Mouse (Mus musculus): ENCODE data around the gene Cdc42ep4. TPM values are rescaled to one million over a fixed set of nuclear protein-coding genes. Genes with fewer than 3 reads are reported as not detected.

Gene Cdc42ep4
- polyA plus RNA-seq, 1 experiment from 2014 or later = 26.1 TPM

DNA sequence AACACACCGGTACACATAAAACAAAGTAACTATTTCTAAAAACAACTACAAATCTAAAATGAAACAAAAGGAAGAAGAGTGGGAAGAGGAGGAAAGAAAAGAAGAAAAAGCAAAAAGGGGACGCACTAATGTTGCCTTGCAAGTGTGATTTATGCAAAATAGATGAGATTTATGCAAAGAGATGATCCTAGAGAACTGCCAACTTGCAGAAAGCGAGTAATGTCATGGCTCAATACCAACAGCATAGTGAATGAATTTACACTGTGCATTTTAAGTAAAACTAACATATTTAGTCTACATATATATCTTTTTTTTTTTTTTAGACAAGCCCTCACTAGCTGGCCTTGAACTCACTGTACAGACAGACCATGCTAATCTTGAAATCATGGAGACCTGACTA is 23.1 kb upstream of the Cdc42ep4 start:
- WGBS = 90% methylated on average over 3 of the region's 3 CpGs
- Histone ChIP-seq H3K4me3 (no peak overlapping the region), H3K27me3 (replicated peaks) (no peaks in the 10 kb centered on the region), H3K4me1 (peaks cover 33% of the 10 kb centered on the region), H3K4me2 (no peak overlapping the region), H3K9ac (no peak overlapping the region), H3K9me3 (no peaks in the 10 kb centered on the region), H3K36me3 (no peaks in the 10 kb centered on the region), H3K27ac (replicated peaks) (no peak overlapping the region)
- no peak for ATAC-seq (ENCODE audit: extremely low read depth, insufficient number of reproducible peaks, low FRiP score, low TSS enrichment)

DNA sequence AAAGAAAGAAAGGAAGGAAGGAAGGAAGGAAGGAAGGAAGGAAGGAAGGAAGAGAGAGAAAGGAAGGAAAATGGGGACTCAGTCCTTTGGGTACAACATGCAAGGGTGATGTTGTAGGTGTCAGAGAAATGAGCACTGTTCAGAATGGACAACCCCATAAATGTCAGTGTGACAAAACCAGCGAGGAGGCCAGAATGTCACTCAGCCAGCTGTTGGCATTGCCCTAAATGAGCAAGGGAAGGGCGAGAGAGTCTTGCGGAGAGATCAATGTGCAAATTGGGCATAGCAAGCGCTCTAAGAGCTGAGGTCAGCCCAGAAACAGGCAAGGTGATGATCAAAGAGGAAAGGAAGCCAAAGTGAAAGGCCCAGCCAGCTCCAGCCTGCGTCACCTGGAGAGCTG is 21.5 kb upstream of the Cdc42ep4 start:
- no peak for ATAC-seq (ENCODE audit: extremely low read depth, insufficient number of reproducible peaks, low FRiP score, low TSS enrichment)
- 83% methylated on average over 5 of the region's 5 CpGs for WGBS
- Histone ChIP-seq H3K4me3 (no peak overlapping the region), H3K27ac (replicated peaks) (no peak overlapping the region), H3K36me3 (no peaks in the 10 kb centered on the region), H3K9me3 (no peaks in the 10 kb centered on the region), H3K4me2 (no peak overlapping the region), H3K27me3 (replicated peaks) (no peaks in the 10 kb centered on the region), H3K9ac (no peak overlapping the region), H3K4me1 (peaks cover 22% of the 10 kb centered on the region)

- H3K4me1 ChIP-seq = peaks cover 28% of the 10 kb centered on the region
- 83% methylated on average over 13 of the region's 13 CpGs for WGBS
- no peak overlapping the region for H3K4me3 ChIP-seq
- no peak overlapping the region for H3K4me2 ChIP-seq
- no peaks in the 10 kb centered on the region for H3K27me3 ChIP-seq (replicated peaks)
- H3K36me3 ChIP-seq = no peaks in the 10 kb centered on the region
- H3K9ac ChIP-seq = no peak overlapping the region
- H3K9me3 ChIP-seq = no peaks in the 10 kb centered on the region
- H3K27ac ChIP-seq (replicated peaks) = no peak overlapping the region
- no peak for ATAC-seq (ENCODE audit: extremely low read depth, insufficient number of reproducible peaks, low FRiP score, low TSS enrichment)
Observed at GRCm38 (mm10) chr11:113771187-113771586, 19.5 kb upstream of the Cdc42ep4 start.

GRCm38 (mm10) chr11:113768356-113768755 is 16.7 kb upstream of the Cdc42ep4 start:
- no peak for ATAC-seq (ENCODE audit: extremely low read depth, insufficient number of reproducible peaks, low FRiP score, low TSS enrichment)
- Histone ChIP-seq H3K4me1 (peaks cover 41% of the 10 kb centered on the region), H3K4me3 (no peak overlapping the region), H3K27ac (replicated peaks) (no peak overlapping the region), H3K27me3 (replicated peaks) (no peaks in the 10 kb centered on the region), H3K9me3 (no peaks in the 10 kb centered on the region), H3K36me3 (no peaks in the 10 kb centered on the region), H3K4me2 (no peak overlapping the region), H3K9ac (no peak overlapping the region)
- 67% methylated on average over 3 of the region's 3 CpGs for WGBS

DNA sequence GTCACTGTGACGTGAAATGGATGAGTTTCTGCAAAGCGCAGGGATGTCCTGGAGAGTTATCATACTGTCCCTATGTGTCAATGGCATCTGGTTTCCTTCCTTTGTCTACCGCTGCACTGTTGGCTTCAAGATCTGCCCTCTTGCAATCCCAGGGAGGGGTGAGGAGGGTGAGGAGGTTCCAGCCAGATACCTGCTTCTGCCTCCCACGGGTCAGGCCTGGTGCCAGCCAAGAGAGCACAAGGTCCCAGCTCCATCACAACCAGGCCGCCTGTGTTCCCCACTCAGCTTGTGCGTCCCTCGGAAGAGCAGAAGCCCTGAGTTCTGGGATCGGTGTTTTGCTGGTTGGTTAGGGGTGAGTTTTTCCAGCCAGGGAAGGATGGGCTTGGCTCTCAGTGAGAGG is 15.6 kb upstream of the Cdc42ep4 start:
- H3K36me3 ChIP-seq = no peaks in the 10 kb centered on the region
- peak overlapping the region; percentile 58 for H3K27ac ChIP-seq (replicated peaks)
- H3K4me3 ChIP-seq = no peak overlapping the region
- 37% methylated on average over 8 of the region's 8 CpGs for WGBS
- no peaks in the 10 kb centered on the region for H3K27me3 ChIP-seq (replicated peaks)
- H3K4me1 ChIP-seq = peaks cover 44% of the 10 kb centered on the region
- H3K9me3 ChIP-seq = no peaks in the 10 kb centered on the region
- H3K9ac ChIP-seq = no peak overlapping the region
- no peak for ATAC-seq (ENCODE audit: extremely low read depth, insufficient number of reproducible peaks, low FRiP score, low TSS enrichment)
- H3K4me2 ChIP-seq = no peak overlapping the region

- no peak; the same call in 1 of the 2 replicates for ATAC-seq (ENCODE audit: extremely low read depth, insufficient number of reproducible peaks, low FRiP score, low TSS enrichment)
- Histone ChIP-seq H3K9me3 (no peaks in the 10 kb centered on the region), H3K4me3 (no peak overlapping the region), H3K9ac (peak overlapping the region; percentile 50), H3K27me3 (replicated peaks) (no peaks in the 10 kb centered on the region), H3K36me3 (no peaks in the 10 kb centered on the region), H3K4me1 (peaks cover 41% of the 10 kb centered on the region), H3K27ac (replicated peaks) (peak overlapping the region; percentile 58), H3K4me2 (peak overlapping the region; percentile 16)
- WGBS = 11% methylated on average over 10 of the region's 10 CpGs
Observed at GRCm38 (mm10) chr11:113766284-113766985, 14.8 kb upstream of the Cdc42ep4 start.

GRCm38 (mm10) chr11:113764132-113764849 is 12.6 kb upstream of the Cdc42ep4 start:
- Histone ChIP-seq H3K27me3 (replicated peaks) (no peaks in the 10 kb centered on the region), H3K36me3 (no peaks in the 10 kb centered on the region), H3K4me1 (peaks cover 44% of the 10 kb centered on the region), H3K4me2 (no peak overlapping the region), H3K4me3 (no peak overlapping the region), H3K9me3 (no peaks in the 10 kb centered on the region), H3K27ac (replicated peaks) (no peak overlapping the region), H3K9ac (no peak overlapping the region)
- no peak for ATAC-seq (ENCODE audit: extremely low read depth, insufficient number of reproducible peaks, low FRiP score, low TSS enrichment)
- WGBS = 78% methylated on average over 6 of the region's 6 CpGs

GRCm38 (mm10) chr11:113763449-113763848 is 11.8 kb upstream of the Cdc42ep4 start:
- H3K4me3 ChIP-seq = no peak overlapping the region
- no peak overlapping the region for H3K9ac ChIP-seq
- no peak overlapping the region for H3K27ac ChIP-seq (replicated peaks)
- H3K27me3 ChIP-seq (replicated peaks) = no peaks in the 10 kb centered on the region
- H3K4me1 ChIP-seq = peaks cover 42% of the 10 kb centered on the region
- no peaks in the 10 kb centered on the region for H3K36me3 ChIP-seq
- 22% methylated on average over 5 of the region's 5 CpGs for WGBS
- ATAC-seq (ENCODE audit: extremely low read depth, insufficient number of reproducible peaks, low FRiP score, low TSS enrichment) = no peak
- H3K9me3 ChIP-seq = no peaks in the 10 kb centered on the region
- H3K4me2 ChIP-seq = peak overlapping the region; percentile 16; the same call in 1 of the 2 replicates

GRCm38 (mm10) chr11:113762136-113762797 is 10.6 kb upstream of the Cdc42ep4 start:
- no peaks in the 10 kb centered on the region for H3K27me3 ChIP-seq (replicated peaks)
- H3K9ac ChIP-seq = no peak overlapping the region
- WGBS = 70% methylated on average over 8 of the region's 8 CpGs
- no peak for ATAC-seq (ENCODE audit: extremely low read depth, insufficient number of reproducible peaks, low FRiP score, low TSS enrichment)
- no peak overlapping the region for H3K4me2 ChIP-seq
- H3K36me3 ChIP-seq = no peaks in the 10 kb centered on the region
- no peaks in the 10 kb centered on the region for H3K9me3 ChIP-seq
- no peak overlapping the region for H3K27ac ChIP-seq (replicated peaks)
- peaks cover 30% of the 10 kb centered on the region for H3K4me1 ChIP-seq
- no peak overlapping the region for H3K4me3 ChIP-seq

DNA sequence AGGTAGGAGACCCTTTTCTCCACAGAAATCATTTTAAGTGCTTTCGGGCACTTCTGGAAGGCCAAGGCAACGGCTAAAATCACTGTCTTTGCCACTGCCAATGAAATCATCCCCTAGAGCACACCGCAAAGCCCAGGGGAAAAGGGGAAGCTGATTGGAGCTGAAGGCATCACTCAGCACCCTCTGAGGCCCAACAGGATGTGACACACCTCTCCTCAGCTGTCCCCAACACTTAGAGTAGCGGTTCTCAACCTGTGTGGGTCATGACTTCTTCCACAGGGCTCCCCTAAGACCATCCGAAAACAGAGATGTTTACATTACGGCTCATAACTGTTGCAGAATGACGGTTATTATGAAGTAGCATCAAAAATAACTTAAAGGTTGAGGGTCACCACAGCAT is 10.0 kb upstream of the Cdc42ep4 start:
- H3K36me3 ChIP-seq = no peaks in the 10 kb centered on the region
- no peak; the same call in 1 of the 2 replicates for ATAC-seq (ENCODE audit: extremely low read depth, insufficient number of reproducible peaks, low FRiP score, low TSS enrichment)
- no peak overlapping the region for H3K9ac ChIP-seq
- WGBS = 58% methylated on average over 7 of the region's 7 CpGs
- H3K4me1 ChIP-seq = peaks cover 24% of the 10 kb centered on the region
- H3K4me3 ChIP-seq = no peak overlapping the region
- no peak overlapping the region for H3K4me2 ChIP-seq
- H3K27ac ChIP-seq (replicated peaks) = no peak overlapping the region
- H3K27me3 ChIP-seq (replicated peaks) = no peaks in the 10 kb centered on the region
- no peaks in the 10 kb centered on the region for H3K9me3 ChIP-seq

- H3K4me2 ChIP-seq = no peak overlapping the region
- no peak for ATAC-seq (ENCODE audit: extremely low read depth, insufficient number of reproducible peaks, low FRiP score, low TSS enrichment)
- H3K9ac ChIP-seq = no peak overlapping the region
- H3K27ac ChIP-seq (replicated peaks) = no peak overlapping the region
- H3K4me3 ChIP-seq = no peak overlapping the region
- 0 out of 2 replicates have a peak, but pooled peaks cover 13% of the 10 kb centered on the region for H3K4me1 ChIP-seq
- no peaks in the 10 kb centered on the region for H3K27me3 ChIP-seq (replicated peaks)
- no peaks in the 10 kb centered on the region for H3K9me3 ChIP-seq
- H3K36me3 ChIP-seq = no peaks in the 10 kb centered on the region
- 49% methylated on average over 7 of the region's 7 CpGs for WGBS
Observed at GRCm38 (mm10) chr11:113760476-113760875, 8.8 kb upstream of the Cdc42ep4 start.
